Mouse (Mus musculus): ENCODE measurements around the gene Aqp3. TPM values are rescaled to one million over a fixed set of nuclear protein-coding genes. Genes with fewer than 3 reads are reported as not detected.

The Aqp3 gene
- polyA plus RNA-seq, 1 experiment, result 12.0 TPM

DNA sequence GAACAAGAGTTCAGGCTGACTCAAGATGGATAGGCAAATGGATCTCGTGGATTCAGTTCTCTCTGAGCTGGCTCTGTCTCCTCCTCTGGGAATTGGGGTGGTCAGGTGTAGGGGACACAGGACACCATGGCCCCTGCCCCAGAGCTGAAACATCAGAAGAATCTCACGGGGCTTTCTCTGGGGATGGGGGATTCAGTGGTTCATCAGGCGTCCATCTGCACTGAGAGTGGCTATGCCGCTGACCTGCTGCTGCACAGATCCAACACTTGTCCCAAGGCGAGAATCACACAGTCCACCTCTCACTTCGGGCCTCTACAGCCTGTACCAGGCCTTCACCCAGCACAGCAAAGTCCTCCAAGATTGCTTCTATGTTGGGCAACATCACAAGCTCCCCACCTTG is 17.1 kb upstream of the Aqp3 start:
- no peak overlapping the region for H3K27ac ChIP-seq (ENCODE audit: control insufficient read depth, insufficient read depth, low read depth, low read length, poor library complexity)
- H3K4me1 ChIP-seq (ENCODE audit: control insufficient read depth, insufficient read depth, low read length), result no peaks in the 10 kb centered on the region
- TF ChIP-seq POLR2A (IDR thresholded peaks at IDR 0.05; ENCODE audit: borderline replicate concordance, control insufficient read depth, low read depth, low read length), result no peak
- no peak for TF ChIP-seq CTCF (IDR thresholded peaks at IDR 0.05; ENCODE audit: control insufficient read depth, insufficient read depth, low read length)
- WGBS, result 89% methylated on average over 6 of the region's 6 CpGs
- no peak overlapping the region for H3K4me3 ChIP-seq (replicated peaks; ENCODE audit: control insufficient read depth, low read depth, low read length)

DNA sequence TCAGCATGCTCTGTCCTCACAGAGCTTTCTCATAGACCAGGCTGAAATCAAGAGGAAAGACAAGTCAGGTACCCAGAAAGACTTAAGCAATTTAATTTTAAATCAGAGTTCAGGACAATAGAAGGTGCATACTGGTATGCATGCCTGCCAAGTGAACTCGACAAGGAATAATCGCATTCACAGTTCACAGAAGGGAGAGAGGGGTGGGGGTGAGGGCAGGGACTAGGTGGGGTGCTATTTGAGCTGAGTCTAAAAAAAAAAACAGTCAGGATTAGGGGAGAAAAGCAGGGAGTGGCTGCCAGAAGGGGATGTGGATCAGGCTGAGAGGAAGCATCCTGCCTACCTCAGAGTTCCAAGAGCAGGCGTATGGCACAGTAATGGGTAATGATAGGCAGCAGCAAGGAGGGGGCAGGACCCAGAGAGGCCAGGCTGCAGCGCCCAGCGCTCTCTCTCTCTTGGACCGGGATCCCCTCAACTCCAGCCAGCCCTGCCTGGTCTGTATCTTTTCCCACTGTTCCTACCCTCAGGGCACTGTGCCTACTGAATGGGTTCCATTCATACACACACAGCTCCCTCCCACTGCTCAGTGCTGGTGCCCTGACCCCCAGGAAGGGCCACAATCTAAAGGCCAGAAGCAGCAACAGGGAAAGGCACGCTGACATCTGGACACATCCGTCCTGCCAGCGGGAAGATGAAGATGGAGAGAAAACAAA is 16.5 kb upstream of the Aqp3 start:
- Histone ChIP-seq H3K27ac (ENCODE audit: control insufficient read depth, insufficient read depth, low read depth, low read length, poor library complexity) (no peak overlapping the region), H3K4me3 (replicated peaks; ENCODE audit: control insufficient read depth, low read depth, low read length) (no peak overlapping the region), H3K4me1 (ENCODE audit: control insufficient read depth, insufficient read depth, low read length) (no peaks in the 10 kb centered on the region)
- WGBS, result 90% methylated on average over 9 of the region's 9 CpGs
- TF ChIP-seq CTCF (IDR thresholded peaks at IDR 0.05; ENCODE audit: control insufficient read depth, insufficient read depth, low read length) (no peak), POLR2A (IDR thresholded peaks at IDR 0.05; ENCODE audit: borderline replicate concordance, control insufficient read depth, low read depth, low read length) (no peak)

DNA sequence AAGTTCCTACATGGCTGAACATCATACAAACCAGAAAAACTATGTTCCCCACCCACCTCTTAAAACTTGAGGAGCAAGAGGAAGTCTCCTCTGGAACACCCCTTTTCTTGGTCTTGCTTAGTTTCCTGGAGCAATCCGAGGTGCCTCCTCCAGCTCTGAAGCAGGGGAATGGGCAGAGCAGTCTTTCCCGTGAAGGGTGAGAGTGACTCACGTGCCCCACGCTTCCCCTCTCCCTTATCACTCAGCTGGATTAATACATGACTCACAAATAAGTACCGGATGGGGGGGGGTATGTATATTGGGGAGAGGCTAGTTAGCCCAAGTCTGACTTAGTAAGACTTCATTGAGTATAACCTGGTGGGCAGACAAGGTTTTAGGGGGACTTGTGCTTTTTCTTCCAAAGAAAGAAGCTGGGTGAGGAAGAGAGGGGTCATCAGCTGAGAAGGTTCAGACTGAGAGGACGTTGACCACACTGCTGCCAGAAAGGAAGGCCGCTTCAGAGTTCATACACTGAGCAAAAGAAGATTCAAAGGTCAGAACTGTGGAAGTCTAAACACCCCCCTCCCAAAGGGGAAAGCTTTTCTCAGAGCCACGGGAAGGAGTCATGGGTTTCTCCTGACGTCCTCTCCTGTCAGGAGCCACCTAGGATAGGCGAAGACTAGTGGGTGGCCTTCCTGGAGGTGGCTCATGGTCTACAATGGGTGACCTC is 10.9 kb upstream of the Aqp3 start:
- TF ChIP-seq CTCF (IDR thresholded peaks at IDR 0.05; ENCODE audit: control insufficient read depth, insufficient read depth, low read length) (no peak), POLR2A (IDR thresholded peaks at IDR 0.05; ENCODE audit: borderline replicate concordance, control insufficient read depth, low read depth, low read length) (no peak)
- Histone ChIP-seq H3K27ac (ENCODE audit: control insufficient read depth, insufficient read depth, low read depth, low read length, poor library complexity) (no peak overlapping the region), H3K4me3 (replicated peaks; ENCODE audit: control insufficient read depth, low read depth, low read length) (no peak overlapping the region), H3K4me1 (ENCODE audit: control insufficient read depth, insufficient read depth, low read length) (no peaks in the 10 kb centered on the region)
- WGBS, result 54% methylated on average over 10 of the region's 10 CpGs

DNA sequence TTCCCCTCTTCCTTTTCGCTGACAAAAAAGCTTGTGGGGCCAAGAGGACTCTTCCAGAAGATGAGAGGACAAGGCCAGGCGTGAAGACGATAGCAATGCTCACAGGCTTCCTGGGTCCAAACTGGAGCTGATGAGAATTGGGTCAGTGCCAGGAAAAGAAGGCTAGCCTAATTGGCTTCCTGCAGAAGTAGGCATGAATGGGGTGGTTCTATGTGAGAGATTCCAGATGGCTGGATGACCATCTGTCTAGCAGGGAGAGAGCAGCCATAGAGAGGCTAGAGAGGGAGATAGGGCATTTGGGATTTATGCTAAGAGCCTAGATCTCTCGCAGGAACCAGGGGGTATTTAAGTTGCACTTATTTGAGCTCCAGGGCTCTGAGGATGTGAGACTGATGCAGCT is 9.5 kb upstream of the Aqp3 start:
- TF ChIP-seq CTCF (IDR thresholded peaks at IDR 0.05; ENCODE audit: control insufficient read depth, insufficient read depth, low read length) (no peak), POLR2A (IDR thresholded peaks at IDR 0.05; ENCODE audit: borderline replicate concordance, control insufficient read depth, low read depth, low read length) (no peak)
- 77% methylated on average over 4 of the region's 4 CpGs for WGBS
- no peaks in the 10 kb centered on the region for H3K4me1 ChIP-seq (ENCODE audit: control insufficient read depth, insufficient read depth, low read length)
- no peak overlapping the region for H3K27ac ChIP-seq (ENCODE audit: control insufficient read depth, insufficient read depth, low read depth, low read length, poor library complexity)
- H3K4me3 ChIP-seq (replicated peaks; ENCODE audit: control insufficient read depth, low read depth, low read length), result no peak overlapping the region

DNA sequence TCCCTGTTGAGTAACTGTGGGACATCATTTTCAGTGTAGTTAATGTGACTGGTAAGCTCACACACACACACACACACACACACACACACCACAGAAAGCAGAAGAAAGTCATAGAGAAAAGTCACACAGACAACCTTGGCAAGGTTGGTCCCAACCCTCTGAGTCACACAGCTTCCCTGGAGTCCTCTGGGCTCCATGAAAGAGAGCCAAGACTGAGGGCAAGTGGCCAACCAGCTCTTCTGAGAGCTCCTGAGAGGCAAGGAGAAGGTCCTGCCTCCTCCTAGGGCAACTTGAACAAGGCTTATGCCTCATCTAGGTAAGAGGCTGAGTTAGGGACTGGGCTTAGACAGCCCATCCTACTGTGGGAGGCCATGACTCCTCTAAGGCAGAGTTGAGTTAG is 4.9 kb upstream of the Aqp3 start:
- H3K27ac ChIP-seq (ENCODE audit: control insufficient read depth, insufficient read depth, low read depth, low read length, poor library complexity), result no peak overlapping the region
- TF ChIP-seq CTCF (IDR thresholded peaks at IDR 0.05; ENCODE audit: control insufficient read depth, insufficient read depth, low read length), result no peak
- no peaks in the 10 kb centered on the region; the same call in 1 of the 2 replicates for H3K4me1 ChIP-seq (ENCODE audit: control insufficient read depth, insufficient read depth, low read length)
- H3K4me3 ChIP-seq (replicated peaks; ENCODE audit: control insufficient read depth, low read depth, low read length), result no peak overlapping the region

DNA sequence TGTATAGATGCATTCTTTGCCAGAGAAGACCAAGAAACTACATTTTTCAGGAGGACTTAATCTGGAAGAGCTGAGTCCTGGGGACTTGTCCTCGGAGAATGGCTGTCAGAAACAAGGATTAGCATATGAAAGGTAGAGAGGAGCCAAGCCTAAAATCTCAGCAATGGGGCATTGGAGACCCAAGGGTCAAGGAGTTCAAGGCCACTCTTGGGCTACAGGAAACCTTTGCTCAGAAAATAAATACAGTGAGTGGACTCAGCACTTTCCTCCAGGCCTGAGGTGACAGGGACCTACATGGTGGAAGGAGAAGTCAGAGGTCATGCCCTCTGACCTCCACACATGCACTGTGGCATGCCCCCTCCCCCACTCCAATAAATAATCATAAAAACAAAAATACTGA is 3.0 kb upstream of the Aqp3 start:
- no peak overlapping the region for H3K4me3 ChIP-seq (replicated peaks; ENCODE audit: control insufficient read depth, low read depth, low read length)
- no peak overlapping the region for H3K27ac ChIP-seq (ENCODE audit: control insufficient read depth, insufficient read depth, low read depth, low read length, poor library complexity)
- TF ChIP-seq POLR2A (IDR thresholded peaks at IDR 0.05; ENCODE audit: borderline replicate concordance, control insufficient read depth, low read depth, low read length) (no peak), CTCF (IDR thresholded peaks at IDR 0.05; ENCODE audit: control insufficient read depth, insufficient read depth, low read length) (no peak)
- 77% methylated on average over 1 of the region's 1 CpGs for WGBS
- no peaks in the 10 kb centered on the region; the same call in none of the 2 replicates for H3K4me1 ChIP-seq (ENCODE audit: control insufficient read depth, insufficient read depth, low read length)

DNA sequence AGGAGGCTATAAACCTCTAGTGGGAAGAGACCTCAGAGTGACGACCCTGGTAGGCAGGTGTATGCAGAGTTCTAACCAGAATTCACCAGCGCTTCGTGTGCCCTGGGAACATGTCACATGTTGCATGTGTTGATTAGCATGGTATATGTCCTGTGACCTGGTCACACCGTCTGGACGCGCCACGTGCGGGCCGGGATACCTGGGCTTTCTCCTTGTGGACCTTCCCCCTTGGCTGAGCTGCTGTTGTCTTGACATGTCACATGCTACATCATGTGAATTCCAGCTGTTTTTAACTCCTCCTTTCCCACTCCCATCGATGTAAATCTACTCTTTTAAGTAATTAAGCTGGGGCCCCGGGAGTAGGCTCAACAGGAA is 581 bp upstream of the Aqp3 start:
- WGBS, result 19% methylated on average over 11 of the region's 11 CpGs
- no peak for TF ChIP-seq POLR2A (IDR thresholded peaks at IDR 0.05; ENCODE audit: borderline replicate concordance, control insufficient read depth, low read depth, low read length)
- no peak for TF ChIP-seq CTCF (IDR thresholded peaks at IDR 0.05; ENCODE audit: control insufficient read depth, insufficient read depth, low read length)
- H3K4me1 ChIP-seq (ENCODE audit: control insufficient read depth, insufficient read depth, low read length), result no peaks in the 10 kb centered on the region; the same call in none of the 2 replicates
- peak overlapping the region; percentile 13 for H3K4me3 ChIP-seq (replicated peaks; ENCODE audit: control insufficient read depth, low read depth, low read length)
- no peak overlapping the region for H3K27ac ChIP-seq (ENCODE audit: control insufficient read depth, insufficient read depth, low read depth, low read length, poor library complexity)

DNA sequence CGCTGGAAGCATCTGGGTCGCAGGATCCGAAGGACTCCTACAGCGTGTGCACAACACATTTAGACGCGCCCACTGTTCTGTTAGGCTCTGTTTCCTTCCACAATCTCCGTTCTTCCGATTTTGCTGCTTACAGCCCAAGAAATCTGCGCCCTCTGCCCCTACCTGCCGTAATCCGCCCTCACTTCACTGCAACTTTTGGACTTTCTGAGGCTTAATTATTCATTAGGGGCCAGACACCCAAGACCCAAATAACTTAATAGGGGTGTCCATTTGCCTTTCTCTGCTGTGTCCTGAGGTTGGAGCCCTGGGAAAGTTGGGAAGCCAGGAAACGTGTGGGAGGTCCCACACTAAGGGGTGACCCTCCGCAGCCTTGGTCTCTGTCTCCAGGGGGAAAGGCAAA is 602 bp downstream of the Aqp3 start:
- H3K4me1 ChIP-seq (ENCODE audit: control insufficient read depth, insufficient read depth, low read length), result no peaks in the 10 kb centered on the region; the same call in none of the 2 replicates
- TF ChIP-seq POLR2A (IDR thresholded peaks at IDR 0.05; ENCODE audit: borderline replicate concordance, control insufficient read depth, low read depth, low read length), result no peak
- no peak for TF ChIP-seq CTCF (IDR thresholded peaks at IDR 0.05; ENCODE audit: control insufficient read depth, insufficient read depth, low read length)
- WGBS, result 38% methylated on average over 13 of the region's 13 CpGs
- H3K4me3 ChIP-seq (replicated peaks; ENCODE audit: control insufficient read depth, low read depth, low read length), result no peak overlapping the region
- no peak overlapping the region for H3K27ac ChIP-seq (ENCODE audit: control insufficient read depth, insufficient read depth, low read depth, low read length, poor library complexity)
